Mouse (Mus musculus) lung, postnatal 0 days (tissue): Measurements from ENCODE around the gene Ntrk1. TPM values are rescaled to one million over a fixed set of nuclear protein-coding genes. Genes with fewer than 3 reads are reported as not detected.

Source experiments
- ATAC-seq: fragments of 200-750 bp; cut with Nextera tagmentation; 2 replicates; pipeline ENCODE4 v1.8.0; 2017; ENCODE audit warnings: moderate library complexity
- DNase-seq: peaks from one replicate; pipeline ENCODE4 v3.0.0-alpha.2; 2016; ENCODE audit warnings: low spot score
- H3K27ac ChIP-seq: fragments of 300-500 bp; sonication (generic); 2 replicates; pipeline ENCODE4 v1.5.1; 2014; ENCODE audit warnings: antibody characterized with exemption, mild to moderate bottlenecking, low read length, mixed read lengths
- H3K27me3 ChIP-seq: fragments of 300-500 bp; sonication (generic); replicated peaks from 2 replicates; pipeline ENCODE4 v1.6.1; 2014; ENCODE audit warnings: low read length, mixed read lengths; ENCODE audit not compliant: insufficient read depth
- H3K36me3 ChIP-seq: fragments of 300-500 bp; sonication (generic); 2 replicates; pipeline ENCODE4 v1.6.1; 2014; ENCODE audit warnings: low read length, mixed read lengths; ENCODE audit not compliant: insufficient read depth
- H3K4me1 ChIP-seq: fragments of 300-500 bp; sonication (generic); 2 replicates; pipeline ENCODE4 v1.6.1; 2014; ENCODE audit warnings: antibody characterized with exemption, low read depth, low read length, mixed read lengths; ENCODE audit not compliant: insufficient read depth
- H3K4me2 ChIP-seq: fragments of 300-500 bp; sonication (generic); replicated peaks from 2 replicates; pipeline ENCODE4 v1.6.1; 2014; ENCODE audit warnings: low read depth, mild to moderate bottlenecking, low read length, moderate library complexity, mixed read lengths
- H3K4me3 ChIP-seq: fragments of 300-500 bp; sonication (generic); 2 replicates; pipeline ENCODE4 v1.5.1; 2014; ENCODE audit warnings: low read depth, low read length
- H3K9ac ChIP-seq: fragments of 300-500 bp; sonication (generic); replicated peaks from 2 replicates; pipeline ENCODE4 v1.6.1; 2014; ENCODE audit warnings: low read depth, mild to moderate bottlenecking
- H3K9me3 ChIP-seq: fragments of 300-500 bp; sonication (generic); 2 replicates; pipeline ENCODE4 v1.6.1; 2016; ENCODE audit warnings: low read length, mixed read lengths
- CTCF ChIP-seq: IDR thresholded peaks from 2 replicates; pipeline ENCODE4 v1.5.1; 2016; ENCODE audit warnings: antibody characterized with exemption, mild to moderate bottlenecking
- EP300 ChIP-seq: IDR thresholded peaks from 2 replicates; pipeline ENCODE4 v1.6.1; 2016; ENCODE audit warnings: antibody characterized with exemption, mild to moderate bottlenecking, control low read depth
- WGBS: fragments of 180-500 bp; shearing (Covaris S2); extraction: QIAGEN DNeasy Blood & Tissue Kit; methylation state at CpG from one replicate; pipeline ENCODE4 v1.1.7; 2014; 5-methylcytosine and 5-hydroxymethylcytosine counted together
- polyA plus RNA-seq: library from polyadenylated mRNA; unstranded; fragments of >200 nt; fragmentation: Nextera tagmentation; extraction: Ambion mirVana; gene quantifications from 2 replicates; pipeline ENCODE4 v1.2.1, GENCODE M21; 2015

Ntrk1 gene
- polyA plus RNA-seq, 1 experiment from 2014 or later, result 4.1 TPM

DNA sequence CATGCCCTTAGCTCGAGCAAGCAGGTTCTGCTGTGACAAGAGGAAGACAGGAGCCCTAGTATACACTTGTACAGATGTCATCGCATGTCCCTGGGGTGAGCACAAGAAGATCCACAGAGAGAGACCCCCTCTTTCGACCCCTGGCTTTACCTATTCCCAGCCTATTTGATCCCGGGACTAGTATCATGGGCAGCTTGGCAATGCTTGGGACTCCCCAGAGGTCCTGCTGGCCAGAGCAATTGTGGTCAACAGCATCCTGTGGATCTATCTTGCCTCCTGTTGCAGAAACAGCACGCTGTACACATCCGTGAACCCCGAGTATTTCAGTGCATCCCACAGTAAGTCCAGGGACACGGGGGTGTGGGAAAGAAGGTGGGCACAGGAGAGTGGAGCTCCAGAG, 16.3 kb upstream of the Ntrk1 start:
- Histone ChIP-seq H3K4me1 (no peaks in the 10 kb centered on the region), H3K36me3 (no peaks in the 10 kb centered on the region), H3K4me2 (no peak overlapping the region), H3K9me3 (no peaks in the 10 kb centered on the region), H3K9ac (no peak overlapping the region), H3K4me3 (no peak overlapping the region), H3K27me3 (peaks cover 33% of the 10 kb centered on the region), H3K27ac (no peak overlapping the region)
- TF ChIP-seq EP300 (no peak), CTCF (no peak)
- 81% methylated on average over 8 of the region's 8 CpGs for WGBS
- DNase-seq (no peak), ATAC-seq (no peak)

DNA sequence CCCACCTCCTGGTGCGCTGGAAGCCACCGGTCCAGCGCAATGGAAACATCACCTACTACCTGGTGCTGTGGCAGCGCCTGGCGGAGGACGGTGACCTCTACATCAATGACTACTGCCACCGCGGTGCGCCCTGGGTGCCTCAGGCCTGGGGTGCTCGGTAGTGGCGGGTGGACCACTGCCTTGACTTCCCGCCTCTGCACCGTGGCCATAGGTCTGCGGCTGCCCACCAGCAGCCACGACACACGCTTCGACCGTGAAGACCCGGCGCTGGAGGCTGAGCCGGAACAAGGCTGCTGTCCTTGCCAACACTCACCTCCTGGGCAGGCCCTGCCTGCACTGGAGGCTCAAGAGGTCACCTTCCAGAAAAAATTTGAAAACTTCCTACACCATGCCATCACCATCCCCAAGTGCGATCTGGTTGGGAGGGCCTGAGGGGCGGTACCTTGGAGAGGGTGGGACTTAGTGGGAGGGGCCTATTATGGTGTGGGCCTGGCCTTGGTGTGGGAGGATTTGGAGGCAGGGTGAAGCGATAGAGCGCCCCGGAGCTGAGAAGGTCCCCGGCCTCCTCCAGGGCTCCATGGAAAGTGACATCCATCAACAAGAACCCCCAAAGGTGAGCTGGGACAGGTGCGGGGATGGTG, 14.5 kb upstream of the Ntrk1 start:
- Histone ChIP-seq H3K36me3 (no peaks in the 10 kb centered on the region), H3K4me1 (no peaks in the 10 kb centered on the region), H3K27ac (no peak overlapping the region), H3K4me2 (0 out of 2 replicates have a peak overlapping the region, but pooled peaks have one; percentile 14), H3K9ac (no peak overlapping the region), H3K27me3 (peaks cover 33% of the 10 kb centered on the region), H3K4me3 (no peak overlapping the region), H3K9me3 (no peaks in the 10 kb centered on the region)
- no peak for TF ChIP-seq EP300
- no peak for TF ChIP-seq CTCF
- peak; percentile 12 for DNase-seq
- peak; percentile 40; the same call in 1 of the 2 replicates for ATAC-seq
- WGBS, result 7% methylated on average over 28 of the region's 28 CpGs

DNA sequence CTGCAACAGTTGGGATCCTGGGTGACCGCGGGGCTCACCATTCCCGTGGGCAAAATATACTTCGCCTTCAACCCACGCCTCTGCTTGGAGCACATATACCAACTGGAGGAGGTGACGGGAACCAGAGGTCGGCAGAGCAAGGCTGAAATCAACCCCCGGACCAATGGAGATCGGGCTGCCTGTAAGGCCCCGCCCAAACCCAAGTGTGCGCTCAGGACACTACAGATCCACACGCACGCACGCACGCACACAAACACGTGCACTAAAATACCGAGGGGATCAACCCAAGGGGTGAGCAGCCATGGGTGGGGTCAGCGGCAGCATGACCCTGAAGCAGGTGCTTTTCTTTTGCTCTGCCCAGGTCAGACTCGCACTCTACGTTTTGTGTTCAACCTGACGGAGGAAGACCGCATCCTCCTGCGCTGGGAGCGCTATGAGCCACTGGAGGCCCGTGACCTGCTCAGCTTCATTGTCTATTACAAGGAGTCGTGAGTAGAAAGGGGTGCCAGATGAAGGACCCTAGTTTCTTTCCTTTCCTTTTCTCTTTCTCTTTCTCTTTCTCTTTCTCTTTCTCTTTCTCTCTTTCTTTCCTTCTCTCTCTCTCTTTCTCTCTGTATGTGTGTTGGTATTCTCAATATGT, 9.2 kb upstream of the Ntrk1 start:
- H3K9me3 ChIP-seq, result no peaks in the 10 kb centered on the region
- TF ChIP-seq CTCF, result no peak
- DNase-seq (peak; percentile 18), ATAC-seq (peak; percentile 32)
- peak overlapping the region; percentile 39 for H3K4me2 ChIP-seq
- H3K9ac ChIP-seq, result no peak overlapping the region
- WGBS, result 3% methylated on average over 26 of the region's 26 CpGs
- H3K27me3 ChIP-seq, result peaks cover 39% of the 10 kb centered on the region
- no peaks in the 10 kb centered on the region for H3K4me1 ChIP-seq
- H3K27ac ChIP-seq, result no peak overlapping the region
- peak overlapping the region; percentile 24 for H3K4me3 ChIP-seq
- no peaks in the 10 kb centered on the region for H3K36me3 ChIP-seq

- H3K27ac ChIP-seq, result no peak overlapping the region
- no peaks in the 10 kb centered on the region for H3K36me3 ChIP-seq
- ATAC-seq, result no peak
- no peaks in the 10 kb centered on the region for H3K4me1 ChIP-seq
- H3K9me3 ChIP-seq, result no peaks in the 10 kb centered on the region
- H3K4me2 ChIP-seq, result no peak overlapping the region
- no peak for TF ChIP-seq CTCF
- no peak for TF ChIP-seq EP300
- H3K9ac ChIP-seq, result no peak overlapping the region
- no peak overlapping the region for H3K4me3 ChIP-seq
- DNase-seq, result no peak
- 36% methylated on average over 5 of the region's 5 CpGs for WGBS
- H3K27me3 ChIP-seq, result peaks cover 48% of the 10 kb centered on the region; the same call in 1 of the 2 replicates
Observed at GRCm38 (mm10) chr3:87801681-87802080, 6.7 kb upstream of the Ntrk1 start.

DNA sequence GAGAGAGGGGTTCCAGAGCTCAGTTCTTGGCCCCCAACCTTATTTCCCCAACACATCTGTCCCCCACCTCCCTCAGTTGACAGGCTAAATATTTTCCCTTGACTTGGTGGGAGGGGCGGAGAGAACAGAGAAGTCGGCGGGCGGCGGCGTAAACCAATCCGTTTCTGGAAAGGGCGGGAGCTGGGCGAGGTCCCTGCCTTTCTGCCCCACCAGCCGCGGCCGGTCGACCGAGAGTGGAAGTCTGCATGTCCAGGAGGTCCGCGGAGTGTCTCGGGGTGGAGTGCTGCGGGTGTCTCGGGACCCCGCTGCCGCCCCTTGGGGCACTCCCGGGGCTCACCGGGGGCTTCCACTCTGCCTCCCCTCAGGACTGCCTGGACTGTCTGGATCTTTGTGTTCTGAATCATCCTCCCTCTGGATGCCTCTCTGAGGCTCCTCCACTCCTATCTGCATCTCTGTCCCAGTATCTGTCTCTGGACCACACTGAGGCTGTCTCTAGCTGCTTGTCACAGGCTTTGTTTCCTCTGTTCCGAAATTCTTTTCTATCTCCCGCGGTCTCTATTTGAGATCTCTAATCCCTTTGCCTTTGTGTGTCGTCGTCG, 1.9 kb upstream of the Ntrk1 start, which contains the start of gene Insrr:
Gene Insrr, plus strand, starts transcription at position 216 of the 599 bp plus-strand sequence.
- H3K4me1 ChIP-seq, result peaks cover 5% of the 10 kb centered on the region; the same call in 1 of the 2 replicates
- peak; percentile 57 for DNase-seq
- H3K4me2 ChIP-seq, result peak within 1 kb of the TSS; percentile 45
- H3K27ac ChIP-seq, result no peak within 1 kb of the TSS
- no peaks in the 10 kb centered on the region for H3K9me3 ChIP-seq
- TF ChIP-seq EP300 (no peak), CTCF (no peak)
- H3K4me3 ChIP-seq, result peak within 1 kb of the TSS; percentile 23; the same call in 1 of the 2 replicates
- no peaks in the 10 kb centered on the region for H3K36me3 ChIP-seq
- 1% methylated on average over 26 of the region's 29 CpGs for WGBS
- no peak within 1 kb of the TSS for H3K9ac ChIP-seq
- ATAC-seq, result no peak
- peaks cover 73% of the 10 kb centered on the region for H3K27me3 ChIP-seq
